Mouse (Mus musculus): Measurements from ENCODE around the gene Flcn. TPM values are rescaled to one million over a fixed set of nuclear protein-coding genes. Genes with fewer than 3 reads are reported as not detected.

Flcn gene
- polyA plus RNA-seq, 1 experiment from 2014 or later, result 37.4 TPM

Other genes starting within 250 kb of the Flcn start
- not detected in 2 replicates for gene Olfr222, start 233.8 kb downstream of the Flcn start, polyA plus RNA-seq (2016; fragmentation: Nextera tagmentation; extraction: Ambion mirVana)
- gene Olfr223, start 216.7 kb downstream of the Flcn start, polyA plus RNA-seq (2016; fragmentation: Nextera tagmentation; extraction: Ambion mirVana), result not detected in 2 replicates
- 73.0 and 75.6 TPM in 2 replicates for gene Mprip, start 148.7 kb downstream of the Flcn start, polyA plus RNA-seq (2016; fragmentation: Nextera tagmentation; extraction: Ambion mirVana)
- gene Pld6, start 22.4 kb downstream of the Flcn start, polyA plus RNA-seq (2016; fragmentation: Nextera tagmentation; extraction: Ambion mirVana), result 1.8 and 2.0 TPM in 2 replicates
- 43.0 and 47.6 TPM in 2 replicates for gene Nt5m, start 29.4 kb upstream of the Flcn start, polyA plus RNA-seq (2016; fragmentation: Nextera tagmentation; extraction: Ambion mirVana)
- 222 and 224 TPM in 2 replicates for gene Cops3, start 29.8 kb upstream of the Flcn start, polyA plus RNA-seq (2016; fragmentation: Nextera tagmentation; extraction: Ambion mirVana)
- 39.4 and 41.5 TPM in 2 replicates for gene Med9, start 138.2 kb upstream of the Flcn start, polyA plus RNA-seq (2016; fragmentation: Nextera tagmentation; extraction: Ambion mirVana)
- 0.84 and 1.9 TPM in 2 replicates for gene Rasd1, start 154.9 kb upstream of the Flcn start, polyA plus RNA-seq (2016; fragmentation: Nextera tagmentation; extraction: Ambion mirVana)
- 7.5 and 8.0 TPM in 2 replicates for gene Pemt, start 236.5 kb upstream of the Flcn start, polyA plus RNA-seq (2016; fragmentation: Nextera tagmentation; extraction: Ambion mirVana)

Measured in midbrain, embryonic 12.5 days (tissue).